Mouse (Mus musculus) MEL (cell line): Measurements from ENCODE around the gene Bbs7.
"Not testable (repeated sequence)": the region's sequence is repeated elsewhere in the genome, so short reads cannot be mapped to it uniquely, and the experiment has no call there.

ENCODE experiments used
- CTCF ChIP-seq, 3 experiments: IDR thresholded peaks in 2 of 3; conservative IDR thresholded peaks in 1 of 3; 2 replicates each; pipeline ENCODE4 v1.5.1; 2011 to 2012; ENCODE audit warnings: low read length in 3 of 3, low read depth in 2 of 3, mild to moderate bottlenecking in 2 of 3, improper control_type of control experiment in 1 of 3, inconsistent platforms in 1 of 3, mixed read lengths in 1 of 3, moderate library complexity in 1 of 3; ENCODE audit not compliant: control insufficient read depth in 1 of 3, insufficient read depth in 1 of 3, poor library complexity in 1 of 3, severe bottlenecking in 1 of 3
- POLR2A ChIP-seq, 2 experiments: IDR thresholded peaks; 2 replicates each; pipeline ENCODE4 v1.6.1; 2011 to 2012; ENCODE audit warnings: low read length in 2 of 2, mild to moderate bottlenecking in 2 of 2, control low read depth in 1 of 2, improper control_type of control experiment in 1 of 2, low read depth in 1 of 2, moderate library complexity in 1 of 2; ENCODE audit not compliant: control insufficient read depth in 1 of 2, insufficient read depth in 1 of 2, poor library complexity in 1 of 2
- ZC3H11A ChIP-seq: IDR thresholded peaks from 2 replicates; pipeline ENCODE4 v1.6.1; 2012; ENCODE audit warnings: low read depth, mild to moderate bottlenecking, inconsistent platforms, low read length, improper control_type of control experiment

DNA sequence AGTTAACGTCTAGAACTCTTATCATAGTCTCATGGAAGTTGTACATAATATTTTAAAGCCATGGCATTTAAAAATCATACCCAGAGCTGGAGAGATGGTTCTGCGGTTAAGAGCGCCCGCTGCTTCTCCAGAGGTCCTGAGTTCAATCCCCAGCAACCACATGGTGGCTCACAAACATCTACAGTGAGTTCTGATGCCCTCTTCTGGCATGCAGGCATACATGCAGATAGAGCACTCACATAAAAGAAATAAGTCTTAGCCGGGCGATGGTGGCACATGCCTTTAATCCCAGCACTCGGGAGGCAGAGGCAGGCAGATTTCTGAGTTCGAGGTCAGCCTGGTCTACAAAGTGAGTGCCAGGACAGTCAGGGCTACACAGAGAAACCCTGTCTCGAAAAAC is 13.5 kb downstream of the Bbs7 start:
- peak in 1 of 3 experiments; percentile 2; a peak in 1 of 6 replicates for TF ChIP-seq CTCF (IDR thresholded peaks at IDR 0.05 in 2 of 3, conservative IDR thresholded peaks at IDR 0.05 in 1 of 3; ENCODE audit: control insufficient read depth in 1 of 3, insufficient read depth in 1 of 3, low read depth in 2 of 3, low read length in 3 of 3, poor library complexity in 1 of 3, severe bottlenecking in 1 of 3)
- TF ChIP-seq ZC3H11A; POLR2A (IDR thresholded peaks at IDR 0.05; ENCODE audit: control insufficient read depth in 1 of 2, insufficient read depth in 1 of 2, low read depth in 1 of 2, low read length in 2 of 2, poor library complexity in 1 of 2): not testable (repeated sequence)
